Mouse (Mus musculus) heart, postnatal 25 days (tissue): ENCODE measurements around the gene Prkce. TPM values are rescaled to one million over a fixed set of nuclear protein-coding genes. Genes with fewer than 3 reads are reported as not detected.

ENCODE experiments used
- DNase-seq: peaks from one replicate; pipeline ENCODE4 v3.0.0; 2022; ENCODE audit warnings: low spot score
- intact Hi-C: fragments of 180-260 bp; cut with DNase I; formaldehyde crosslinking; loops from one replicate; pipeline ENCODE4 v1.15.1; 2025
- total RNA-seq, 2 experiments: library from RNA; stranded (reverse); gene quantifications; 2 replicates each; pipeline ENCODE4 v1.2.3; 2021

The Prkce gene
- total RNA-seq, 2 experiments from 2014 or later, result 25.9 to 28.3 TPM

DNA sequence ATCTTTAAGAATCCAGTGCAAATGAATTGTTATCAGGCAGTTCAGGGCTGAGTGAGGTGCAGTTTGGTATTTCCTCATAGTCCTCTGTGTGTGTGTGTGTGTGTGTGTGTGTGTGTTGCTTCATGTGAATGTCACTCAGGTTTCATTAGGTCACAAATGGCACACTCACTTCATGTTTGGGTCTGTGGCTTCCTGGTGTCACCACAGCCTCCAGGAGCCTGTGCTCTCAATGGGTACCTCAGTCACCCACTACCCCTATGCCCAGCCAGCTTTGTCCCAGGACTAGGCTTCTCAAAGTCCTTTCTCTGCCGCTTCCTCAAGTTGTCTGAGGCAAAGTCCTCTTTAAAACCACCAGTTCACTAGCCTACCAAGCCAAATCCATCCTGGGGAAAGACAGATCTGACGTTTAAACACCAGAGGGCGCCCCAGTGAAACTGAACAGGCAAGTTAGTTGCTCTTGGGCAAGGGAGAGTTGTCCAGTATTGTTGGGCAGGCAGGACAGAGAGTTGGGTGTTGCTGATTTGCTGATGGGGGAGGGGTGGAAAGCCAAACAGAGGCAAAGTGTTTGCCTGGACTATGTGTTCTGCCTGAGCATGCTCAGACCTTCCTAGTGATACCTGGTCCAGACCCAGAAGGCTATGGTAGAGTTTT is 316.6 kb downstream of the Prkce start:
- DNase-seq, result peak; percentile 49
- intact Hi-C loops, result loop anchor here (1.0 to 10.0 kb wide), 3 partner anchors 422 to 771 kb away; no protein-coding TSS in a partner anchor

DNA sequence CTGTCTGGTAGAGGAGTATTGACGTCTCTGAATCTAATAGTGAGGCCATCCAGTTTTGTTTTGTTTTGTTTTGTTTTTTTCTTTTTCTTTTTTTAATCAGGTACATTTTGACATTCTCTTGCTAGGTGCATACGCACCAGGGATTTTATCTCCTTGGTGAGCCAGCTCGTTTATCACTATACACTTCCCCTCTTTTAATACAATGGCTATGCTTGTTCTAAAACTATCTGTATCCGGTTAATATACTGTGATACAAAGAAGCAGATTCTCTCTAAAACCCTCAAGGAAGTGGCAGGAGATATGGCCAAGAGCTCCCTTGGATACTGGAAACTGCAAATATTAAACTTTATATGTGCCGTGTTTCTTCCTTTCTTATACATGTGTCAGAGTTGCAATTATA is 319.1 kb downstream of the Prkce start:
- DNase-seq, result no peak
- intact Hi-C loops, result loop anchor here (10.0 kb wide), 2 partner anchors 558 to 768 kb away; no protein-coding TSS in a partner anchor

DNA sequence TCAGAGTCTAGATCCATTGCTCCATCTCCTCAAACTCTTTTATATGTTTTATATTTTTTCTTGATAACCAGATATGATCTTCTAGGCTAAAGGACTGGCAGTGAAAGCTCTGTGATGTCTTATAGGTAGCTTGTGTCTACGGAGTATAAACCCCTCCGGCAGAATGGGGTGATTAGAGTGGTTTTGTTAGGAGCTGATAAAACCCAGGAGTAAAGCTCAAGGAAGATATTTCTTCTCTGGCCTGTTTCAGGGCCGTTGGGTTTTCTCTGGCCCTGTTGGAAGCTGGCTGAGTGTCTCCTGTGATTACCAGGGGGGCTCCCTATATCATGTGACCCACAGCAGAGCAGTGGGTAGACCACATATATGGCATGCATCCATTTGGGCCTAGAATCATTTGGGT is 319.9 kb downstream of the Prkce start:
- intact Hi-C loops, result loop anchor here (10.0 kb wide), 2 partner anchors 557 to 767 kb away; no protein-coding TSS in a partner anchor
- DNase-seq, result no peak

DNA sequence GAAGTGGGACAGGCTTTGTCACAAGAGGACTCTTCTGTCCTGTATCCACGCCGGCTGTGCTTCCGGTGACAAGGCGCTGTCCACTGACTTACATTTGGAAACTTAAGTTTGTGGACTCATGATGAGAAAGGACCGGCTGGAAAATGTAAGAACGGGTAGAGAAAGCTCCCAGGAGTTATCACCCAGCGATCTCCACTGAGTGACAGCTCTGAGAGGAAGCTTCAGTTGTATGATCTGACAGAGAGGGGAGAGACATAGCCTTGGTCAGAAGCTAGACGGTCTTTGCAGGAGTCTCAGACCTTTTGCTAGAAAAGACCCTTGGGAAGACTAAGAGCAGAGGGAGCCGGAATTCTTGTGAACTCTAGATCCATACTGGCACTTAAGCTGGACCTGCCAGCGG is 322.2 kb downstream of the Prkce start:
- no peak for DNase-seq
- intact Hi-C loops, result loop anchor here (10.0 kb wide), 2 partner anchors 555 to 765 kb away; no protein-coding TSS in a partner anchor

DNA sequence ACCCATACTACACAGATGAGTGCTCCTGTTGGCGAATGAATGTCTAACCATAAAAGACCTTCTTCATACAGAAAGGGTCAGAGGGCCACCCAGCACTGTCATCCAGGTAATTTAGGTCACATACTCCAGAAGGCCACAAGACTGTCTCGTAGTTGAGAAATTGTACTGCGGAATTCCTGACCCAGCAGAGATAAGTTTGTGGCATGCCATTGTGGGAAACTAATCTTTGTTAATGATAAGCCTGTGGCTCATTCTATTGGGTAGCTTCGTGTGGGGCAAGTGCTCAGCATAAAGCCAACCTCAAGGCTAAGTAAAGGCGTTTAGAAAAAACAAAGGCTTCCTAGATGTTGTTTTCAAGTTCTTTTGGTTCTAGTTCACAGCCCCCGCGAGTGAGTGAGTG is 324.8 kb downstream of the Prkce start:
- DNase-seq, result no peak
- intact Hi-C loops, result no loop called here

DNA sequence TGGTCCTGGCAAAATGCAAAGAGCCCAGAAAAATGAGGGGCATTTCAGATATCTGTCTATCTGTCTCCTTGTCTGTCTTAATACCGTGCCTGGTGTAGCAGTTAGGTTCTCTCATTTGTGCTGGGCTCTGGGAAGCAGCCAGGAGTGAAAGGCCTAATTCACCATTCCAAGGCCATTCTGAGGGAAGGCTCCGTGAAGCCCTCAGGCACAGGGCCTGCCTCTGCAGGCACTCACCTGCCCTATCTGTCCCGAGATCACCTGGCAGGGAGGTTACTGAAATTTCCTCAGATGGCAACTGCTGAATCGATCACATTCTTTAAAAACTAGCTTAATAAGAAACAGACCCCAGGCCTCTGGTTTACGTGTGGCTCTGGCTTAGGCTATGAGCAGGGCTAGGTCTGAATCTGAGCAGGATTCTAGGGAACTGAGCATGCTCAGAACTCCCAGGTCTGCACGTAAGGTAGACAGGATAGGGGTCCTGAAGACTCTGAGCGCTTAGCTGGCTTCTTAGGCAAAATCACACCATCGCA is 326.4 kb downstream of the Prkce start:
- DNase-seq, result no peak
- intact Hi-C loops, result loop anchor here (2.0 kb wide), 1 partner anchor 413 kb away; no protein-coding TSS in a partner anchor

DNA sequence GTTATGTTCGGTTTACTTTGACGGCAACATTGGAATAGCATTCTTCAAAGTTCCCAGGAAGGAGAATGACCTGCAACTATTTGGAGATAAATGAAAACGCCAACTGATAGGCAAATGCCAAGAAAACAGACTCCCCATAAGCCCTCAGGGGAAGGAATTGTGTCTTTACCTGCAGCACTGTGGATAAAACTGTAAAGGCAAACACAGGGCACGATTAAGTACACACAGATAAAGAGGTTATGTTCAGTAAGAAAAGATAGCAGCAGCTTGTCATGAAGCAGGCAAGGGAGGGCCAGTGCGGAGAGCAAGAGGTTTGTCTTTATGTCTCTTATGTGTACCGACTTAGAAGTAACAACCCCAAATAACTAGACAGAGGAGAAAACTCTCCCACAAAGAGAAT is 326.9 kb downstream of the Prkce start:
- intact Hi-C loops, result loop anchor here (2.0 kb wide), 1 partner anchor 412 kb away; no protein-coding TSS in a partner anchor
- no peak for DNase-seq

DNA sequence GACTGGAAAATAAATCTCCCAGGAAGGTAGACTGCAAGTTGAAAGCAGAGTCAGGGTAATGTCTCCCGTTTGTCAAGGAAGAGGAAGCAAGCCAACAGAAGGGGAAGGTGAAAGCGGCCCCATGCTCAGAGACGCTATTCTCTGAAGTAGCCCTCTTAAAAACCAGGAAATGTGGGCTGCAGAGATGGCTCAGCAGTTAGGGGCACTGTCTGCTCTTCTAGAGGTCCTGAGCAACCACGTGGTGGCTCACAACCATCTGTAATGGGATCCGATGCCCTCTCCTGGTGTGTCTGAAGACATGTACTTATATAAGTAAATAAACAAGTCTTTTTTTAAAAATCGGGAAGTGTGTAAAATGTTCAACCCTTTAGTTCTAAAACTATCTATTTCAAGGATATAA is 327.3 kb downstream of the Prkce start:
- DNase-seq, result no peak
- intact Hi-C loops, result loop anchor here (2.0 to 5.0 kb wide), 3 partner anchors 257 to 412 kb away; partner anchors contain the start of gene Epas1

DNA sequence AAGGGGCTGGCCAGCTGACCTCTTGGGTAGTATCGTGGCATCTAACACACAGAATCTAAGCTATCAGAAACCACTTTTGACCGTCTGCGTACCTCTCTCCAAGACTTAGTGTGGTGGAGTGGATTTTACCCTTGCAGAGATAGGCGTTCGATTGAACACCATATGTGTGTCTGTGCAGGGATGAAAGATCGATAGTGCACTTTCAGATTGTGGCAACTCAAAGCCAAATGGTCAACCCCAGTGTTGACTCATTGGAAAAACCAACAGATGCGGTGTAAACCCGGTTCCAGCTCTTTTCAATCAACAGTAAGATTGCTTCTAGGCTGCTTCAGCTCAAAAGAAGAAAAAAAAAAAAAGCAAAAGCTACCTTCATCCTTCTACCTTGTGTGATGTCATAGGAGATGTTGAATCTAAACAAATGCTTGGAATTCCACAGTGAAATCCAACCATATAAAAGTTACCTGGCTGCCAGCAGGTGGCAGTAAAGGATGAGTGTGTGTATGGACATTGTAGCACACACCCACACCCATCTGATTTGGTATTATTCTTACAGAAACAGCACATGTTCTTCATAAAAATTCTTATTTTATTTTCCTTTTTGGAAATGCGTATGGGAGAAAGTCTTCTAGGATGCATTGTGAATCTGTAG is 328.7 kb downstream of the Prkce start:
- DNase-seq, result no peak

DNA sequence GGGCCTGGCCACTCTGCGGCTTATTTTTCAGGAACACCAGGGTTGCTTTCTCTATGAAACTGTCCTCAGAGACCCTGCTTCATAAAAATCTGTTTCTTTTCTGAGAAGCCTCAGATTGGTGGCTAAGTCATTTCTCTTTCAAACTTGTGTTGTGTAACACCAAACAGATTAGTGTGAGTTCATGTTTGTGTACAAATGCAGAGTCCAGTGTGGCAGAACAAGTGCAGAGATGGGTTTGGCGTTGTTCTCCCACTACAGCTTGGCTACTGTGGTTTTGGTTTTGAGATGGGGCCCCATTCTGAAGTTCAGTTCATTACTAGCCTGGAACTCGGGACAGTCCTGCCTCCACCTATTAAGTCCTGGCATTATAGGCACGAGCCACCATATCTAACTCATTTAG is 329.7 kb downstream of the Prkce start:
- DNase-seq, result no peak
- intact Hi-C loops, result loop anchor here (2.0 to 5.0 kb wide), 3 partner anchors 255 to 335 kb away; partner anchors contain the start of gene Epas1

More for the DNA sequence above, 328.7 kb downstream of the Prkce start:
- intact Hi-C loops, result loop anchor here (2.0 to 5.0 kb wide), 3 partner anchors 256 to 336 kb away; partner anchors contain the start of gene Epas1

DNA sequence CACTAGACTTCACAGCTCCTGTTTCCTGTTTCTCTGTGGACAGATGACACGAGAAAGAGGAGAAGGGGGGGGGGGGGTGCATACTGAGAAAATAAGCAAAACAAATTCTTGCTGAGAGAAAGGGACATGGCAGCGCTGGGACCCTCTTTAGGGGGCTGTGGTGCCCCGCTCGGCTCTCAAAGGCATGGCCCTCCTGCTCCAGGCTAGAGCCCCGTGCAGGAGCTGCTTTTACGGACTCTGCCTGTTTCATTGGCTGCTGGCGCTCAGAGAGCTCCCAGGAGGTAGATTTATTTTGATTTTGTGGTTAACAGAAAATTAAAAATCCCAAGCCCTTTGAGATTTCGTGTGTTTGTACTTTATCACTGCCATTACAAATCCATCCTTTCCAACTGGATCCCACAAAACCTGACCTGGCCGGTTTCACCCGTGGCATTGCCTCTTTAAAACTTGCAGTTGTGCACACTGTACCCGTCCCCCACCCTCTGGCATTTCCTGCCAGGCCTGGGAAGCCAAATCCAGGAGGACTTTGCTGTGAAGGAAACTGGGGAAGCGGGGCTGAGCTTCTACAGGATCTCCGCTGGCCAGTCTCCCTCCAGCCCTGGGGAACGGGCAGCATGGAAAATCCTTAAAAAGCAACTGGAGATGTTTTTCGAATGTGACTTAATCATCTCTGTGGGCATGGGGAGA is 331.9 kb downstream of the Prkce start:
- peak; percentile 48 for DNase-seq

DNA sequence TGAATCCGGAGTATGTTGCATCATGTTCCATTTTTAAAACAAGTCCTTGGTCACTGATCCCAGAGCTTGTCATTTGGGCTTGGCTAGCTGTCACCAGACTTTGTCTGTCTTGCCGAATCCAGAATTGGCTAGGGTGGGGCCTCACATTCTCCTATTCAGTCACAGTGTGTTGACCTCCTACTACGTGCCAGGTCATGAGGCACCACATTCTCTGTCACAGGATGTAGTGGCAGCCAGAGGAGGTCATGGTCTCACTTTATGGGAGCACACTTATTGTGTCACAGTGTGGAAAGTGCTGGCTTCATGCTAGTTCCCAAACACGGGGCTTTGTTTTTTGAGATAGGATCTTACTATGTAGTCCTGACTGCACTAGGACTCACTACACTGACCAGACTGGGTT is 333.8 kb downstream of the Prkce start:
- no peak for DNase-seq
- intact Hi-C loops, result no loop called here

More for the DNA sequence above, 331.9 kb downstream of the Prkce start:
- intact Hi-C loops, result loop anchor here (2.0 to 5.0 kb wide), 4 partner anchors 35 to 333 kb away; partner anchors contain the start of gene Epas1

DNA sequence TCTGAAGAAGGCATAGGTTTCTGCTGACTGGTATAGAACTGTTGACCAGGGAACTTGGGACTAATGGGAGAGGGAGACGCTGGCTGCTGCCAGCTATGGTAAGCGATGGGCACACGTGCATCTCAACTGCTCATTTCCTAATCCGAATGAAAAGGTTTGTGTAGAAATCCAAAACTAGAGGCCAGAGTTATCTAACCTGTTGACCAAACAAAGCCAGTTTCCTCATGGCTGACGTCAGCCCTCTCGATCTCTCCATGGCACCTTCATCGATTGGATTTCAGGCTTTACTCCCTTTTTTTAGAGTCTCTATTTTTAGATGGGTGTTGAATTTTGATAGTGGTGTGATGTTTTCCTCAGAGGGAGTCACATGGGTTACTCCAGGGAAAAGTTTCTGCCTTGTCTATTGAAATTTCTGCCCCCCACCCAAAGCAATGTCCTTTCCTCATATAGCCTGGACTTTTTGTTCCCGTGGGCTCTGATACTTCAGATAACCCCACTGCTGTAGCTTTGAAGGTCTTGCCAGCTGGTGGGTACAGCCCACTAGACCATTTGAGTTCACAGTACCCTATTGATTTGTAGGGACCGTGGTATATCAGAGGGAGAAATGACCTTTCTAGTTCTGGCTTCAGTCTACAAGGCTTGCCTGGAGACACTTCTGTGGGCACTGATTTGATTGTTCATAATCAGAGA is 335.8 kb downstream of the Prkce start:
- intact Hi-C loops, result no loop called here
- DNase-seq, result no peak

DNA sequence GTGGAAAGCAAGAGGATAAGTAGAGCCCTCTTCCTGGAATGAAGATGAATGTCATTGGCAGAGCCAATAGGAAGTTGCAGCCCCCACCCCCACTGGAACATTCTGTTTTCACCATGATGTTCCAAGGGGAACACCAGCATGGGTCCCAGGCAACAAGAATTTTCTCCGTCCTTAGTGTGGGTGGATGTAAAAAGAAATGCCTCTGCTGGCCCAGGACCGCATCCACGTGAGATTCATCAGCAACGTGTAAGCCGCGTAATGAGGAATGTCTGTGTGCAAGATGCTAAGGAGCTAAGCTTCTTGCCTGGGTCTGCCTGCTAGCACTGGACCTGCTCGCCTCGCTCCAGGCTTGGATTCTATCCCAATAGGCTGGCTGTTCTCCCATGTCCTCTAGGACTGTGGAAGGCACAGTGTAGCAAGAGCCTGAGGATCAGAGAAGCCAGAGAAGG is 337.6 kb downstream of the Prkce start, which contains the start of gene Gm10309:
Gm10309 (minus strand) TSS at position 50 of the 449 bp plus-strand sequence.
- DNase-seq, result peak; percentile 51
- intact Hi-C loops, result no loop called here

DNA sequence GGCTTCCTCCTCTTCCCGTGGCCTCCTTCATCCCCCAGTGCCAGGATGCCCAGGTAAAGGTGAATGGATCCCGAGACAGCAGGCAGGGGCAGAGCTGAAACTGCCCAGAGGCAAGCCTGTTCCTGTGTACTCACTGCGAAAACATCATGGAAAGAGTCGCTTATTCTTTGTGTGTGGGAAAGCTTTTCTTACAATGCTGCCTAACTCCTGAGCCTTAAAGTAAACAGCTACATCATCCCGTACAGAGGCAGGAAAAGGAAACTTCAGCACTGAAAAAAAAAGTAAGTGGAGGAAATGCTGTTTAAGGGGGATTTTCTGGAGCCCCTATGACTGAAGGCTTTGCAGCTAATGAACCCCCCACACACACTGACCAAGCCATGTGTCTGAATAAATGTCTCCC is 339.3 kb downstream of the Prkce start:
- DNase-seq, result no peak

DNA sequence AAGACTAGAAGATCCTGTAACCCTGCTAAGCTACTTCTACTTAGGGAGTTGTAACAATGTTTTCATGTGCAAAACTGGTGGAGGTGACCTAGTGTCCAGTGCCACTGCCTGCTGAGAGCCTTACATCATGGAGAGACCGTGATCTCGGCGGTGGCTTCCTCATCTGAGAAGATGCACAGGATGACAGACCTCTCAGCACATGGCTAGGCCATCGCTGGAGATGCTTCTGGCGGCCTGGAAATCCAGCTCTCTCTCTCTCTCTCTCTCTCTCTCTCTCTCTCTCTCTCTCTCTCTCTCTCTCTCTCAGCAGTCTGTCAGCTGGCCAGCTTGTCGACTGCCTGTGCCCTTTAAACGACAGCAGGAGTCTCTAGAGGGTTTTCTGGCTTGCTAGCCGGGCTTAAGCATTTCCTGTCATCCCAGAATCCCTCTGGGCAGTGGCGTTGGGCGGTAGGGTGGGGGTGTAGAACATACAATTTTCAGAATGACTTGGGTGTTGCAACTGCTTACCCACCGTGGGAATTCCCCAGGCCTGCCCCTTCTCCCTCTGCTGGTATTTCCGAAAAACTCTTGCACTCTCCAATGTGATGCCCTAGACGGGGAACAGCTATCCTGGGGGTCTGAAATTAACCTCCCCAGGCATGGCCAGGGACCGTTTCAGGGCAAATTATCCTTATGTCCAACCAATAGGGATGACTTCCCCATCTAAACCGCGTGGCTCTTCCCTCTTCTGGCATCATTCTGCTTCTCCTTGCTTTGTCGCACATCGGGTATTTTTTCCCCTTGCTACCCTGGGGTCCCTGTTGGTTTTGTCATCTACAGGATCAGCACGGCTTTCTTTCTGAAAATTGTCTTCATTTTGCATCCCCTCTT is 340.0 kb downstream of the Prkce start:
- intact Hi-C loops, result no loop called here
- DNase-seq, result peak; percentile 38

More for the DNA sequence above, 339.3 kb downstream of the Prkce start:
- intact Hi-C loops, result no loop called here

DNA sequence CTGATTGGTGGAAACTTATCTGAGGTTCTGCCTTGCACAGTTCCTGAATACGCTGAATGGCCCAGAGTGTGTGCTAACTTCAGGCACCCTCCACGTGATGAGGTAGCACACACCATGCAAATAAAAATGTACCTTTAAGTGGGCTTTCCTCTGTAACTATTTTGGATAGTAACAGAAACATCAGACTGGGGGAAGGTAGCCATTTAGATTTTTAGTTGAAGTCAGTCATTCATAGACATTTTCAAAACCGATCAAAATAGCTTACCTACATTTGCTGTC is 340.6 kb downstream of the Prkce start:
- DNase-seq, result no peak
- intact Hi-C loops, result no loop called here

DNA sequence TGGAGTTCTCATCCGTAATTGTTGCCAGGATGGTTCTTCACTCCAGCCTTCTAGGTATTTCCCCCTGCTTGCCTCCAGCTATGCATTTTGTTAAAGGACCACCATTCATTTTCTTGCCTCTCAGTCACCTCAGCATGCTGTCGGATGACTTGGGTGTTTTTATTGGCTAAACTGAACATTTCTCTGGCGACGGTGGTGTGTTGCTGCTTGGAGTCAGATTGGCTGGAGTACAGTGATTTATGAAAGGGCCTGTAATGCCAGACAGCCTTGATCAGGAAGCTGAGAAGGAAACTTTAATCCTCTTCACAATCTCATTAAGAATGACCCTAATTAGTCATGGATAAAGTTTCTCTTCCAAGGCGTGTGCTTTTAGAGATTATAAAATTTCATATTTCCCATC is 342.3 kb downstream of the Prkce start:
- intact Hi-C loops, result no loop called here
- no peak for DNase-seq
